Mouse (Mus musculus) ES-Bruce4 (cell line): ENCODE results near the gene Meioc.

Experiments used
- CTCF ChIP-seq: IDR thresholded peaks from one replicate; pipeline ENCODE4 v1.8.1; 2011; ENCODE audit warnings: low read depth, low read length
- EP300 ChIP-seq: IDR thresholded peaks from 2 replicates; pipeline ENCODE4 v1.6.1; 2011; ENCODE audit warnings: low read depth, low read length; ENCODE audit not compliant: insufficient read depth
- POLR2A ChIP-seq: IDR thresholded peaks from one replicate; pipeline ENCODE4 v1.8.1; 2011; ENCODE audit warnings: low read length; ENCODE audit not compliant: insufficient read depth

GRCm38 (mm10) chr11:102728614-102729013, 65.1 kb downstream of the Meioc start:
- no peak for TF ChIP-seq CTCF
- TF ChIP-seq POLR2A = no peak
- TF ChIP-seq EP300 = no peak
